Comparison of ENCODE assay signal across 9 mouse cellular contexts in the genomic region with DNA sequence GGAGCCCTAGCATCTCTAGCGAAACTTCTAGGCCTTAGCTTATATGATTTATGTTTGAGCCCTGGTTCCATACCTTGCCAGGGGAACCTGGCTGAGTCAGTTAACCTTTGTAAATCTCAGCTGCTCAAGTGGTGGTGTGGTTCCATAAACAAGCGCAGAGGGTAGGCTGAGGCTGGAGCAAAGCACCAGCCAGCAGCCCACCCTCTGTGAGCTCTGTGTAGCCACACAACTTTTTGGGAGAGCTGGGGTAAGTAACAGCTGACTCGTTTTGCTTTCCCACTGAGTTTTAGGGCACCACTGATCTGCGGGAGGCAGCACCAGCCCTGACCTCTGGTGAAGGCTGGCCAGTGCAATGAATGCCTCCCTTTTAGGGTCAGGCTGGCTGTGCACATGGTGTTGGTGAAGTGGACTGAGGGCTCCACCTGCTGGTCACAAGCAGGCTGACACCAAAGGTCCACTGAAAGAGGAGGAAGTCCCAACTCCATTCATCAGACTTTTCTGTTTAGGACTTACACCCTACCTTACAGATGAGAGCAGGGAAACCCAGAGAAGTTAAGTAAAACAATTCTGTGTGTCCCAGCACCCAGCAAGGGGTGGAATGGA. TPM values are rescaled to one million over a fixed set of nuclear protein-coding genes. Genes with fewer than 3 reads are reported as not detected.
DNase-seq lines count a peak whose midpoint lies in the region; ATAC-seq and TF ChIP-seq lines count a peak whose summit lies in the region.
"Had no signal": no experiment of that assay in that cellular context is flagged by ENCODE, and none has a peak within 500 bp of the region (broad histone marks: within the 10 kb centered on the region; RNA-seq: fewer than 3 reads in every experiment).

No protein-coding gene starts in this region.

- H3K27ac ChIP-seq in kidney, adult 2 months (ENCODE audit: insufficient read depth, low read depth, low read length): no peak overlapping the region
- H3K27ac ChIP-seq in limb, embryonic 11.5 days (replicated peaks; ENCODE audit: low read depth, low read length): no peak overlapping the region
- H3K27ac ChIP-seq in midbrain, embryonic 15.5 days: no peak overlapping the region

- H3K9ac ChIP-seq in limb, embryonic 11.5 days (ENCODE audit: low read length): no peak overlapping the region
- no peak overlapping the region for H3K9ac ChIP-seq in midbrain, embryonic 15.5 days

- H3K4me1 ChIP-seq in kidney, adult 2 months (ENCODE audit: control insufficient read depth, insufficient read depth, low read length): no peaks in the 10 kb centered on the region
- H3K4me1 ChIP-seq in limb, embryonic 11.5 days (ENCODE audit: control insufficient read depth, insufficient read depth, low read length): peaks cover 5% of the 10 kb centered on the region
- no peaks in the 10 kb centered on the region; the same call in 1 of the 2 replicates for H3K4me1 ChIP-seq in midbrain, embryonic 15.5 days

- WGBS in kidney, adult 2 months: 50% methylated on average over 4 of the region's 4 CpGs
- 42% methylated on average over 4 of the region's 4 CpGs for WGBS in limb, embryonic 11.5 days
- 46% methylated on average over 4 of the region's 4 CpGs for WGBS in midbrain, embryonic 15.5 days

- no peak overlapping the region for H3K4me3 ChIP-seq in kidney, adult 2 months (ENCODE audit: insufficient read depth, low read depth, low read length)
- H3K4me3 ChIP-seq in limb, embryonic 11.5 days (ENCODE audit: low read depth, low read length): no peak overlapping the region
- no peak overlapping the region for H3K4me3 ChIP-seq in midbrain, embryonic 15.5 days
- H3K4me3 ChIP-seq: megakaryocyte, embryonic 14.5 days had no signal

- TF ChIP-seq POLR2A in kidney, adult 2 months (IDR thresholded peaks at IDR 0.05; ENCODE audit: low read depth, low read length): no peak

- no peaks in the 10 kb centered on the region for H3K36me3 ChIP-seq in kidney, adult 2 months (ENCODE audit: control insufficient read depth, insufficient read depth, low read length)
- H3K36me3 ChIP-seq in limb, embryonic 11.5 days (ENCODE audit: control insufficient read depth, insufficient read depth, low read length): no peaks in the 10 kb centered on the region
- 0 out of 2 replicates have a peak, but pooled peaks cover 7% of the 10 kb centered on the region for H3K36me3 ChIP-seq in midbrain, embryonic 15.5 days (replicated peaks)

- peak; percentile 59 to 76 for DNase-seq in heart, adult 18-20 months
- no peak for DNase-seq in heart, postnatal 25 days (ENCODE audit: low spot score)
- peak; percentile 34 to 48 for DNase-seq in gastrocnemius, postnatal 36 days
- peak; percentile 77 for DNase-seq in kidney, adult 2 months
- peak; percentile 82 for DNase-seq in limb, embryonic 11.5 days (ENCODE audit: low spot score)
- peak; percentile 25 to 61 for DNase-seq in spleen, adult 18-20 months

- intact Hi-C loops in heart, postnatal 25 days (cut with DNase I): loop anchor here (2.0 kb wide), 1 partner anchor 28 kb away; no protein-coding TSS in a partner anchor
- intact Hi-C loops in gastrocnemius, postnatal 36 days (cut with DNase I): no loop called here

- no peak overlapping the region for H3K4me2 ChIP-seq in limb, embryonic 11.5 days (ENCODE audit: low read depth, severe bottlenecking)
- H3K4me2 ChIP-seq in midbrain, embryonic 15.5 days: no peak overlapping the region

- no peaks in the 10 kb centered on the region for H3K9me3 ChIP-seq in limb, embryonic 11.5 days (ENCODE audit: control insufficient read depth, low read length)
- H3K9me3 ChIP-seq in midbrain, embryonic 15.5 days: no peaks in the 10 kb centered on the region
- H3K9me3 ChIP-seq: megakaryocyte, embryonic 14.5 days had no signal

- peak; percentile 96 for TF ChIP-seq CTCF in kidney, adult 2 months (conservative IDR thresholded peaks at IDR 0.05; ENCODE audit: insufficient read depth, insufficient read length, low read depth, low read length)

- no peaks in the 10 kb centered on the region for H3K27me3 ChIP-seq in kidney, adult 2 months (replicated peaks; ENCODE audit: control insufficient read depth, insufficient read depth, low read length)
- no peaks in the 10 kb centered on the region for H3K27me3 ChIP-seq in limb, embryonic 11.5 days (ENCODE audit: control insufficient read depth, insufficient read depth, low read length)
- no peaks in the 10 kb centered on the region for H3K27me3 ChIP-seq in midbrain, embryonic 15.5 days (replicated peaks)

- ATAC-seq in common myeloid progenitor, adult 5-6 weeks (replicated peaks; ENCODE audit: low read depth, poor library complexity, severe bottlenecking): peak; percentile 96
- ATAC-seq in limb, embryonic 11.5 days (ENCODE audit: insufficient number of reproducible peaks, low FRiP score, low TSS enrichment, low read depth): peak; percentile 72; the same call in 1 of the 2 replicates
- ATAC-seq in midbrain, embryonic 15.5 days (replicated peaks): peak; percentile 72

RNA-seq across cellular contexts. Expression of a gene that starts 26.7 kb away (rescaled TPM):
- under 1 TPM; 0.57 to 0.75 TPM for total RNA-seq in heart, adult 18-20 months (2021)
- total RNA-seq in heart, postnatal 25 days (2021): 1 to 10 TPM in 1 of 2 experiments, under 1 TPM in 1; 0.78 to 1.0 TPM
- total RNA-seq in common myeloid progenitor, adult 5-6 weeks (2017): not detected in 2 replicates
- total RNA-seq in gastrocnemius, postnatal 36 days (2021): under 1 TPM; 0.07 to 0.28 TPM
- 2.7 and 3.0 TPM in 2 replicates for polyA plus RNA-seq in kidney, adult 2 months (2012; rRNA removed)
- polyA plus RNA-seq in limb, embryonic 11.5 days (2014; fragmentation: Nextera tagmentation; extraction: Ambion mirVana): 0.80 and 0.82 TPM in 2 replicates
- 5.6 and 6.4 TPM in 2 replicates for polyA plus RNA-seq in midbrain, embryonic 15.5 days (2015; fragmentation: Nextera tagmentation; extraction: Ambion mirVana)
